Mouse (Mus musculus) gonadal fat pad, adult 2 months (tissue): Measurements from ENCODE around the gene Gm3625. TPM values are rescaled to one million over a fixed set of nuclear protein-coding genes. Genes with fewer than 3 reads are reported as not detected.
"Not testable (repeated sequence)": the region's sequence is repeated elsewhere in the genome, so short reads cannot be mapped to it uniquely, and the experiment has no call there.

ENCODE experiments used
- DNase-seq: peaks from one replicate; pipeline ENCODE4 v3.0.0-alpha.2; 2012; ENCODE audit warnings: low read depth
- polyA plus RNA-seq: library from polyadenylated mRNA; depleted of rRNA; stranded (reverse); fragments of >200 nt; gene quantifications from 2 replicates; pipeline ENCODE4 v1.2.3, GENCODE M21; 2012; rRNA removed

Gm3625 gene
- polyA plus RNA-seq, 1 experiment: not detected

GRCm38 (mm10) chr12:4555451-4555850 is 37.3 kb downstream of the Gm3625 start:
- no peak for DNase-seq

DNA sequence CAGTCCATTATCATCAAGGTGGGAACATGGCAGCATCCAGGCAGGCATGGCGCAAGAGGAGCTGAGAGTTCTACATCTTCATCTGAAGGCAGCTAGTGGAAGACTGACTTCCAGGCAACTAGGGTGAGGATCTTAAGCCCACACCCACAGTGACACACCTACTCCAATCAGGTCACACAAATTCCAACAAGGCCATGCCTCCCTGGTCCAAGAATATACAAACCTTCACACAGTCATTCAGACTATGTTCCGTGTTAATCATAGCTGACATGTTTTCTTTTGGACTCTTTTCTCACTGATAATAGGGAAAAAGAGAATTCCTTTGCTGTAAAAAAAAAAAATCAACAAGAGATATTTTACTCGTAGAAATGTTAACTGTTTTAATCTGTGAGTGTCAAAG is 39.0 kb downstream of the Gm3625 start:
- DNase-seq: not testable (repeated sequence)

- no peak for DNase-seq
Observed at GRCm38 (mm10) chr12:4548053-4549013, 44.4 kb downstream of the Gm3625 start.

- DNase-seq: no peak
Observed at GRCm38 (mm10) chr12:4547557-4547956, 45.2 kb downstream of the Gm3625 start.

DNA sequence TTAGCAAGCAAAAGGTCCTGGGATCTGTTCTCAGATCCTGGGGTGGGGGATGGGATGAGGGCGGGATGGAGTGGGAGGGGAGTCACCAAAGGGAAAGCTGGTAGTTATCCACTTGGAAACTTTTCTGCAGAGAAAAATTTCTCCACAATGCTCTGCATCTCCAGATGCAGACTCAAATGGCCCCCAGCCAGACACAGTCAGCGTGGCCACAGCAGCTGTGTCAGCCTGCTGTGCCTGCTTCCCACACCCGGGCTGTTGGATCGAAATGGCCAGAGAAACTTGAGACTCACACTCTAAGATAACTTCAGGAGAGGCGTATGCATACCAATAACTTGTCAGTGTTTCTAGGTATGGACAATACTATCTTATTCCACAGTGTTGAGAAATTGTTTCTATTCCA is 46.2 kb downstream of the Gm3625 start:
- no peak for DNase-seq

DNA sequence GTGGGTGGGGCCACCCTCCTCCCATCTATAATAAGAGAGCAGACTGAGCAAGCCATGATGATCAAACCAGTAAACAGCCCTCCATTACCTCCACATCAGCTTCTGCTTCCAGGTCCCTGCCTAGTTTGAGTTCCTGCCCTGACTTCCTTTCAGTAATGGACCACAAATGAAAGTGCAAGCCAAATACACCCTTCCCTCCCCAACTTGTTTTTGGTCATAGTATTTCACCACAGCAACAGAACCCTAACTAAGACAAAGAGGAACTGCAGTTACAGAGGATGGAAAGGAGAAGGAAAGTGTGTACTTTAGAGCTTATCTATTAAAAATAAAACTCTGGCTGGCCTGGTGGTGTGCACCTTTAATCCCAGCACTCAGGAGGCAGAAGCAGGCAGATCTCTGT is 47.3 kb downstream of the Gm3625 start:
- DNase-seq: no peak

DNA sequence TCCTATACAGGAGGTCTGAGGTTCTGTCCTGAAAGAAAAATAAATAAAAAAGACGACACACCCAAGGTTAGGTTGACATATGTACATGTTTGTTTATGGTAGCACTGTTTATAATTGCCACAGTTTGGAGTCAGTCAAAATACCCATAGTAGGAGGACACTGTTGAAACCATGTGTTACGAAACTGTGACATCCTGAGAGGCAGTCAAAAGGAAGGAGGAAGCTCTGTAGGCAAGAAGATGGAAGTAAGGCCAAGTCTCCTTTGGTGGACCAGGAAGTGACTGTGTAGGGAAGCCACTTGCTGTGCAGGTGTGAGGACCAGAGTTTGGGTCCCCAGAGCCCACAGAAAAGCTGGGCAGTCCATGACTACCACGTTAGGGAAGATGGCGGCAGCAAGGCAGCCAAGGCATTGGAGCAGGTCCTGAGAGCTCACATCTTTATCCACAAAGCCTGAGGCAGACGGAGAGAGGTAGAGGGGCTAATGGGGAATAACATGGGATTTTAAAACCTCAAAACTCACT is 48.3 kb downstream of the Gm3625 start:
- DNase-seq: no peak

Other genes starting within 250 kb of the Gm3625 start
- gene Ncoa1, start 115.7 kb downstream of the Gm3625 start, polyA plus RNA-seq: 30.8 and 31.5 TPM in 2 replicates
- gene Itsn2, start 289 bp downstream of the Gm3625 start, polyA plus RNA-seq: 27.5 and 31.3 TPM in 2 replicates
- gene Fam228a, start 145.5 kb upstream of the Gm3625 start, polyA plus RNA-seq: 0.54 and 0.69 TPM in 2 replicates
- gene Pfn4, start 176.1 kb upstream of the Gm3625 start, polyA plus RNA-seq: 1.0 and 2.1 TPM in 2 replicates
- gene Fam228b, start 176.3 kb upstream of the Gm3625 start, polyA plus RNA-seq: 1.4 TPM in 2 replicates
- 57.7 and 74.4 TPM in 2 replicates for gene Sf3b6, start 224.6 kb upstream of the Gm3625 start, polyA plus RNA-seq
- 13.0 and 16.6 TPM in 2 replicates for gene Fkbp1b, start 248.7 kb upstream of the Gm3625 start, polyA plus RNA-seq